Mouse (Mus musculus): Measurements from ENCODE around the gene Pimreg. TPM values are rescaled to one million over a fixed set of nuclear protein-coding genes. Genes with fewer than 3 reads are reported as not detected.

Gene Pimreg
- 10 to 100 TPM in 1 of 26 experiments, 1 to 10 TPM in 13, under 1 TPM in 4, not detected in 8; 0.56 to 19.0 (median 2.3) TPM for total RNA-seq (2018; cell fraction: chromatin; rRNA removed)
- 1 to 10 TPM in 13 of 26 experiments, under 1 TPM in 12, not detected in 1; 0.18 to 5.1 (median 1.0) TPM for total RNA-seq (2018; cell fraction: cytosol; rRNA removed)
- 10 to 100 TPM in 1 of 26 experiments, 1 to 10 TPM in 12, under 1 TPM in 7, not detected in 6; 0.37 to 13.0 (median 1.4) TPM for total RNA-seq (2018; cell fraction: nucleus; rRNA removed)
- 0.34 to 6.0 TPM (median 2.8 TPM) in 3 replicates for polyA plus RNA-seq (2018)

GRCm38 (mm10) chr11:72041768-72042607 is at the start of gene Pimreg:
Gene Pimreg, plus strand, starts transcription at chr11:72042032.
- no peaks in the 10 kb centered on the region for H3K36me3 ChIP-seq (ENCODE audit: inconsistent target)
- H3K79me2 ChIP-seq (ENCODE audit: inconsistent target): peaks cover 18% of the 10 kb centered on the region
- peak within 1 kb of the TSS; percentile 82 for H3K27ac ChIP-seq
- H3K4me3 ChIP-seq (ENCODE audit: inconsistent target): peak within 1 kb of the TSS; percentile 75
- under 1% methylated on average over 52 of the region's 52 CpGs for WGBS (ENCODE audit: missing documents)

DNA sequence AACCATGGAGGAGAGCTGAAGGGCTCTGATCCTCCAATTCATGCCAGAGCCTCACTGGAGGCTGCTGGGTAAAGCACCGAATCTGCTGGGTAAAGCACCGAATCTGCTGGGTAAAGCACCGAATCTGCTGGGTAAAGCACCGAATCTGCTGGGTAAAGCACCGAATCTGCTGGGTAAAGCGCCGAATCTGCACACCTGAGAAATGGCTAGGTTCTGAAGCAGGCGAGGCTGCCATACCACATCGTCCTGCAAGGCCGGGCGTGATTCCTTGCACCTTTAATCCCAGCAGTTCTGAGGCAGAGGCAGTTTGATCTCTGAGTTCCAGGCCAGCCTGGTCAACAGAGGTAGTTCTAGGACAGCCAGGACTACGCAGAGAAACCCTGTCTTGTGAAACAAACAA is 49.4 kb upstream of the Pimreg start:
- H3K27ac ChIP-seq: no peak overlapping the region
- H3K79me2 ChIP-seq (ENCODE audit: inconsistent target): no peaks in the 10 kb centered on the region
- H3K36me3 ChIP-seq (ENCODE audit: inconsistent target): no peaks in the 10 kb centered on the region
- WGBS (ENCODE audit: missing documents): 90% methylated on average over 12 of the region's 12 CpGs
- H3K4me3 ChIP-seq (ENCODE audit: inconsistent target): no peak overlapping the region

- Histone ChIP-seq H3K27ac (peak overlapping the region; percentile 48), H3K4me3 (ENCODE audit: inconsistent target) (peak overlapping the region; percentile 12; the same call in 1 of the 2 replicates), H3K79me2 (ENCODE audit: inconsistent target) (no peaks in the 10 kb centered on the region), H3K36me3 (ENCODE audit: inconsistent target) (no peaks in the 10 kb centered on the region)
- WGBS (ENCODE audit: missing documents): 6% methylated on average over 9 of the region's 9 CpGs
These were observed 45.8 kb upstream of the Pimreg start for GRCm38 (mm10) chr11:71995968-71996511.

DNA sequence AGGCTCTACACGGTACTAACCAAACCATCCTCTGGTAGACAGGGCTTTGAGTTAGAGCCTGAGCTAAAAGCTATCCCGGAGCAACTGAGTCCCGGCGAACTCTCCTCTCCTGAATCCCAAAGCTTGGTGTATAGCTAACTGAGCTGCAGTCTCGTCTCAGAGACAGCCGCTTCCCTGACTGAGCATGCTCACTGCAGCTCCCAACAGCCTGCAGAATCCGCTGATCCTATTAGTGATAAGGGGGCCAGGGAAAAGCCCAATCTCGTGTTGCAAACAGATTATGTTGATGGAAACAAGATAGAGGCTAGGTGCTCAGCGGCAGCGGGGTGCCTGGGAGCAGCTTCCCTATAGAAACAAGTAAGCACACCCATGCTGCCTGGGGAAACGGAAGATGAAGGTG is 45.0 kb upstream of the Pimreg start:
- H3K4me3 ChIP-seq (ENCODE audit: inconsistent target): no peak overlapping the region
- H3K27ac ChIP-seq: no peak overlapping the region
- no peaks in the 10 kb centered on the region for H3K79me2 ChIP-seq (ENCODE audit: inconsistent target)
- 69% methylated on average over 11 of the region's 11 CpGs for WGBS (ENCODE audit: missing documents)
- no peaks in the 10 kb centered on the region for H3K36me3 ChIP-seq (ENCODE audit: inconsistent target)

DNA sequence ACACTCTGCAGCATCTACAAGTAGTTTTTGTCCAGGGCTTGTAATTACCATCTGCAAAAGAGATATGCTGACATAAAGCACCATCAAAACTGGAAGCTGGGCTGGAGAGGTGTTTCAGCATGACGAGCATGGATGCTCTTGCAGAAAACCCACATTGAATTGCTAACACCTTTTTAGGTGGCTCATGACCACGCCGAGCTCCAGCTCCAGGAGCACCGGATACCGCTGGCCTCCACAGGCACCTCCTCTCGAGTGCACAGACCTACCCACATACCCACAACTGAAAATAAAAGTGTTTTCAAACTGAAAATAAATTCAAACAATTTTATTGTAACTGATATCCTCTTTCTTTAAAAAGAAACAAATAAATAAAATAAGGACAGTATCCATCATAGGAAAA is 41.6 kb upstream of the Pimreg start:
- H3K79me2 ChIP-seq (ENCODE audit: inconsistent target): no peaks in the 10 kb centered on the region
- no peak overlapping the region for H3K4me3 ChIP-seq (ENCODE audit: inconsistent target)
- 73% methylated on average over 5 of the region's 6 CpGs for WGBS (ENCODE audit: missing documents)
- no peak overlapping the region for H3K27ac ChIP-seq
- no peaks in the 10 kb centered on the region for H3K36me3 ChIP-seq (ENCODE audit: inconsistent target)

DNA sequence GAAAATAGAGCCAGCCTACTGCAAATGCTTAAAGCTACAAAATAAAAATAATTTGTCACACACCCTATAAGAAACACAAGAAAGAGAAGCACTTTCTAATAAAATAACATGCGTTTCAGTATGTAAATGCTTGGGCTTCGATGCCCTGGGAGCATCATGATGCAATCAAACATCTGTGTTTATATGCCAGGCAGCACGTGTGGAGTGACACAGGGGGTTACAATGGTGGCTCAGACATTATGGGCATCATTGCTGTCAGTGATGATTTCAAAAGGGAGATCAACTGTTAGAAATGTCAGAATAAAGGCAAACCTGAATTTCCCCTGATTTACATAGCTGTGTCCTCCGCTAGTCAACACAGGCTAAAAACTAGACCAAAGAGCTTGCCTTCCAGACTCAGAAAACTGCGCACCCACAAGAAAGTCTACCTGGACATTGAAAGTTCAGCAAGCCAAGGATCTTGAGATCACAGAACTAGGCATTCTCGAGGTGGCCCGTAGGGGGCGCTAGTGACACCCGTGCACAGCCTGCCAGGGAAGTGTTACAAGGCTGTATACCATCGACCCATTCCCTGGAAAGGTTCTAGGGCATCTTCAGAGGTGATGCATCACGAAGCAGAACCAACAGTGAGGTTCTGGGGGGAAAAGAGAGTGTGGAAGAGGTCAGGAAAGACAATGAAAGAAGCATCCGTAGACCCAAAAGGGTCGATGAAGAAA is 39.5 kb upstream of the Pimreg start:
- Histone ChIP-seq H3K36me3 (ENCODE audit: inconsistent target) (no peaks in the 10 kb centered on the region), H3K79me2 (ENCODE audit: inconsistent target) (no peaks in the 10 kb centered on the region), H3K4me3 (ENCODE audit: inconsistent target) (no peak overlapping the region), H3K27ac (no peak overlapping the region)
- 57% methylated on average over 13 of the region's 13 CpGs for WGBS (ENCODE audit: missing documents)

DNA sequence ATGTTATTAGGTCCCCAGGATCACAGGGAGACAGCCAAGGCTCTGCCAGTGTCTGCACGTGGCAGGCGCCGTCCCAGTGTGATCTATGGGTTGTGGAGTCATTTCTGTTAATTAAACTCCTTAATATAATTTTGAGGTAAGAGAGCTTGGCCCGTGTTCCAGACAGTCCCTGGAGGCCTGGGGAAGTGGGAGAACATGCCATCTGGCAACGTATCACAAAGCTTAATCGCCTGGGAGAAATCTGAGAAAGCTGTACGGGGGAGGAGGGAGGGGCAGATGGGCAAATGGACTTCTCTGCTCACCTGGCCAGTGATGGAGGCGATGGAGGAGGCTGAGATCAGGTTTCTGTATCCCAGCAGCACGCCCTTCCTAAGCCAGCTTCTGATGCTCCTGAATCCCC is 38.7 kb upstream of the Pimreg start:
- no peaks in the 10 kb centered on the region for H3K79me2 ChIP-seq (ENCODE audit: inconsistent target)
- H3K27ac ChIP-seq: no peak overlapping the region
- 91% methylated on average over 6 of the region's 9 CpGs for WGBS (ENCODE audit: missing documents)
- H3K36me3 ChIP-seq (ENCODE audit: inconsistent target): no peaks in the 10 kb centered on the region
- H3K4me3 ChIP-seq (ENCODE audit: inconsistent target): no peak overlapping the region

DNA sequence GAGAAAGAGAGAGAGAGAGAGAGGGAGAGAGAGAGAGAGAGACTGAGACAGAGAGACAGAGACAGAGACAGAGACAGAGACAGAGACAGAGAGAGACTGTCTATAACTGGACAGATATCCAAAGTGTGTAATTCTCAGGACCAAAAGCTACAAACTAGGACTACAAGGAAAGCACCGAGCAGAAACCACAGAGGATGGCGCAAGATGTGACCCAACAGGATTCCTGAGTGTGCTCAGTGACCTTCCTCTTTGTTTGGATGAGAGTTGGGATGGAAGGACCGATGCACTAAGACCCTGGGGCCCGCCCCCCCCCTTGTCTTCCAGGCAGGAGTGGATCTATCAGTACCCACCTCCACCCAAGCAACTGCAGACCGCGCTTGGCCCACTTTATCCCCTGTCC is 36.3 kb upstream of the Pimreg start:
- no peak overlapping the region for H3K4me3 ChIP-seq (ENCODE audit: inconsistent target)
- no peak overlapping the region for H3K27ac ChIP-seq
- no peaks in the 10 kb centered on the region for H3K36me3 ChIP-seq (ENCODE audit: inconsistent target)
- H3K79me2 ChIP-seq (ENCODE audit: inconsistent target): no peaks in the 10 kb centered on the region
- WGBS (ENCODE audit: missing documents): 64% methylated on average over 6 of the region's 6 CpGs

- Histone ChIP-seq H3K79me2 (ENCODE audit: inconsistent target) (no peaks in the 10 kb centered on the region), H3K27ac (no peak overlapping the region), H3K4me3 (ENCODE audit: inconsistent target) (no peak overlapping the region), H3K36me3 (ENCODE audit: inconsistent target) (no peaks in the 10 kb centered on the region)
- WGBS (ENCODE audit: missing documents): 77% methylated on average over 5 of the region's 5 CpGs
These were observed 31.5 kb upstream of the Pimreg start for GRCm38 (mm10) chr11:72010367-72010766.

DNA sequence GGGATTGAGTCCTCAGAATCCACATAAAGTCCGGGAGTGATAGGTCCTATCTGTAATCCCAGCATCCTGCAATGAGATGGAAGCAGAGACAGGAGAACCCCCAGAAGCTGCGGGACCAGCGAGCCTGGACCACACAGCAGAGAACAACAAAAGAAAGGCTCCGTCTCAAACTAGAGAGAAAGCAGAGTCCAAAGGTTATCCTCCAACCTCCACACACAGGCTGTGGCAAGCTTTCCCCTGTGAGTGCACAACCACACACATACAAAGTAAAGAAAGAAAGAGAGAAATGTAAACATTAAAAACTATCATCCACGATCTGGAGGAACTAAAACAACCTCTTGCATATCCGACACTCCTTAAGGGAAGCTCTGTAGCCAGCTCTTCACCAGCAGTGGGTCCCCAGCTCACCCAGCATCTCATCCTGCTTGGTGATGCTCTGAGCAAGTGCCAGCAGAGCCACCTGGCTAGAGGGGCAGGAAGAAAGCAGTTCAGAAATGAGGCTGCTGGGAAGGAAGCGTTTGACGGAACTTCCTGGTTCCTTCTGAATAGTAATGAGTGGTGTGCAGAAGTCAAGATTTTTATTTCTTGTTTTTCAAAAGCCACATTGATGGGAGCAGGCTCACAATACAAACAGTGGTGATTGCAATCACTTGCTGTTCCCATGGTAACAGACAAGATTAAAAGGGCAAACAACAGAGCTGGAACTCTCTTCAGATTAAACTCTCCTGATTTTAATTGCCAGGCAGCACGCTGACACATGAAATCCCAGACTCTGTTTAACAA is 30.7 kb upstream of the Pimreg start:
- no peaks in the 10 kb centered on the region for H3K79me2 ChIP-seq (ENCODE audit: inconsistent target)
- H3K36me3 ChIP-seq (ENCODE audit: inconsistent target): no peaks in the 10 kb centered on the region
- no peak overlapping the region for H3K27ac ChIP-seq
- no peak overlapping the region for H3K4me3 ChIP-seq (ENCODE audit: inconsistent target)
- WGBS (ENCODE audit: missing documents): 60% methylated on average over 9 of the region's 9 CpGs

DNA sequence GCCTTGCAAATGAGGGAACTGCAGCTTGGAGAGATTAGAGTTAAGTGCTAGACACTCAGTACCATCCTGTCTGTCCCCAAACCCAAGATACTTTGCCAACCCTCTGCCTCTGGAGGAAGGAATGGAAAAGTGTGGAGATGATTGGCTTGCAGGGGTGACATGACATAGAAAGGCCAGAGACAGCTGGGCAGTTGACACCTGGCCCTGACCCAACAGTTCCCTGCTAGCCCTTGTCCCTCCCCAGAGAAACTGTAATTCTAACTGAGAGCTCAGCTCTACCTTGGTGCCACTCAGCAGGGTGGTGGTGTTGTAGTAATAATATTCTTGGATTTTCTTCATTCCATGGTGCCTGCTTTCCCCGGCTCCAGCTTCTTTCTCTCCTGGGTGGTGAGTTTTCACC is 29.9 kb upstream of the Pimreg start:
- H3K27ac ChIP-seq: no peak overlapping the region
- 100% methylated on average over 1 of the region's 1 CpGs for WGBS (ENCODE audit: missing documents)
- H3K79me2 ChIP-seq (ENCODE audit: inconsistent target): no peaks in the 10 kb centered on the region
- no peaks in the 10 kb centered on the region for H3K36me3 ChIP-seq (ENCODE audit: inconsistent target)
- no peak overlapping the region for H3K4me3 ChIP-seq (ENCODE audit: inconsistent target)

DNA sequence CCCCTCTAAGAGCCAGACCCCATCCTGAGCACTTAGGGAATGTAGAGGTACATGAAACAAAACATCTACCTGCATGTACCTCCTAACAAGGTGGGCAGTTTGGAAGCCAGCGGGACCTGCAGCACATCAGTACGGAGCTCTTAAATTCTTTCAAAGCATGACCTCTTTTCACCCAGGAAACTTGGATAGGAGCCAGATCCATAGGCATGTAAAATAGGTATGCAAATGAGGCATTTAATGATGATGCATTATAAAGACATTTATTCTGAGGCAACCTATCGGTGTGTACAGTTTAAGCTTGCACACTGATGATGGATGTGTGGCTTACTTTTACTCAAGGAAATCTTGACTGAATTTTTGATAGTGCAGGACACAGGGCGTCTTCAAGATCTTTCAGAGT is 27.2 kb upstream of the Pimreg start:
- 97% methylated on average over 4 of the region's 4 CpGs for WGBS (ENCODE audit: missing documents)

DNA sequence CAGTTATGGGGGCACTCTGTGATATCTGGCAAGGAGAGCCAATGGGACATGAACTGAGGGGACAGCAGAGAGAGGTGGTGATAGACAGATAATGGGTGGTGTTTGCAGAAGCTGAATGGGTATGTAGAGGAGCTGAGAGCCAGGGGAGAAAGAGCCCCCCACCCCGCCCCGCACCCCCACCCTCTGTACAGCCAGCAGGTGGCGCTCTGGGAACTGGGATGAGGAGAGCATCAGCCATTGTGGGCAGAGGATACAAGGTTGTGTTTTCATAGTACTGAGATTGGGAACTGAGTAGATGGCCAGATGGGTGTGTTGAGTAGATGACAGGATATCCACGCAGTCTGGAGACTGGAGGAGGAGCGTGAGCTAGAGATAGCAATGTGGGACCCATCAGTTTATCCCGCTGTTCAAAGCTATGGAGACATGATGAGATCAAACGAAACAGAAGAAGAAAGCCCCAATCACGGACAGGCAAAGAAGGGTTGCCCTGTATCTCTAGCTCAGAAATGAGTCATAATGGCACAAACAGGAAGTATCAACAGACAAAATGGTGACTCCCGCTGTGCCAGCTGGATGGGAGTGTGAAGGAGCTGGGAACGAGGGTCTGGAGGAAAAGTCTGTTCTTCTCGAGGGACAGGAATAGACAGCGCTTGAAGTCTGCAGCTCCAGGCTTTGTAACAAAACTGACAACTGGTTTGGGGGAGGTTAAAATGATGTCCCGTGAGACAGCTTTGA is 25.1 kb upstream of the Pimreg start:
- H3K4me3 ChIP-seq (ENCODE audit: inconsistent target): no peak overlapping the region
- H3K27ac ChIP-seq: no peak overlapping the region
- 85% methylated on average over 13 of the region's 13 CpGs for WGBS (ENCODE audit: missing documents)
- no peaks in the 10 kb centered on the region for H3K79me2 ChIP-seq (ENCODE audit: inconsistent target)
- H3K36me3 ChIP-seq (ENCODE audit: inconsistent target): no peaks in the 10 kb centered on the region

More for the DNA sequence above, 27.2 kb upstream of the Pimreg start:
- Histone ChIP-seq H3K27ac (no peak overlapping the region), H3K79me2 (ENCODE audit: inconsistent target) (no peaks in the 10 kb centered on the region), H3K36me3 (ENCODE audit: inconsistent target) (no peaks in the 10 kb centered on the region), H3K4me3 (ENCODE audit: inconsistent target) (no peak overlapping the region)

All from macrophage (primary cell).